Mouse (Mus musculus): ENCODE results near the gene Zfp420. TPM values are rescaled to one million over a fixed set of nuclear protein-coding genes. Genes with fewer than 3 reads are reported as not detected.
A peak's percentile ranks its signal among the peaks of the same experiment; 100 is the strongest.

The Zfp420 gene
- polyA plus RNA-seq, 1 experiment = 1.0 TPM

- no peak overlapping the region for H3K27ac ChIP-seq (ENCODE audit: control insufficient read depth, insufficient read depth, low read depth, low read length)
- no peaks in the 10 kb centered on the region; the same call in 1 of the 2 replicates for H3K36me3 ChIP-seq (ENCODE audit: control insufficient read depth, insufficient read depth, low read length)
- TF ChIP-seq CTCF (IDR thresholded peaks at IDR 0.05; ENCODE audit: control insufficient read depth, insufficient read depth, insufficient replicate concordance, low read depth, low read length) = no peak
- no peak for TF ChIP-seq POLR2A (IDR thresholded peaks at IDR 0.05; ENCODE audit: control insufficient read depth, low read depth, low read length)
- H3K4me1 ChIP-seq (ENCODE audit: control insufficient read depth, insufficient read depth, low read length) = no peaks in the 10 kb centered on the region
- no peak overlapping the region for H3K4me3 ChIP-seq (ENCODE audit: control insufficient read depth, low read depth, low read length)
- no peaks in the 10 kb centered on the region for H3K27me3 ChIP-seq (ENCODE audit: control insufficient read depth, insufficient read depth, low read length)
Observed at GRCm38 (mm10) chr7:29828001-29828400, 31.8 kb upstream of the Zfp420 start.

- H3K4me3 ChIP-seq (ENCODE audit: control insufficient read depth, low read depth, low read length) = no peak overlapping the region
- H3K27me3 ChIP-seq (ENCODE audit: control insufficient read depth, insufficient read depth, low read length) = no peaks in the 10 kb centered on the region
- H3K36me3 ChIP-seq (ENCODE audit: control insufficient read depth, insufficient read depth, low read length) = no peaks in the 10 kb centered on the region; the same call in 1 of the 2 replicates
- no peaks in the 10 kb centered on the region for H3K4me1 ChIP-seq (ENCODE audit: control insufficient read depth, insufficient read depth, low read length)
- no peak overlapping the region for H3K27ac ChIP-seq (ENCODE audit: control insufficient read depth, insufficient read depth, low read depth, low read length)
- TF ChIP-seq CTCF (IDR thresholded peaks at IDR 0.05; ENCODE audit: control insufficient read depth, insufficient read depth, insufficient replicate concordance, low read depth, low read length) (no peak), POLR2A (IDR thresholded peaks at IDR 0.05; ENCODE audit: control insufficient read depth, low read depth, low read length) (no peak)
Observed at GRCm38 (mm10) chr7:29829804-29830203, 30.0 kb upstream of the Zfp420 start.

- TF ChIP-seq POLR2A (IDR thresholded peaks at IDR 0.05; ENCODE audit: control insufficient read depth, low read depth, low read length) = no peak
- no peak for TF ChIP-seq CTCF (IDR thresholded peaks at IDR 0.05; ENCODE audit: control insufficient read depth, insufficient read depth, insufficient replicate concordance, low read depth, low read length)
- no peaks in the 10 kb centered on the region for H3K27me3 ChIP-seq (ENCODE audit: control insufficient read depth, insufficient read depth, low read length)
Observed at GRCm38 (mm10) chr7:29836816-29837215, 23.0 kb upstream of the Zfp420 start.

GRCm38 (mm10) chr7:29839256-29839655 lies 20.5 kb upstream of the Zfp420 start:
- Histone ChIP-seq H3K4me1 (ENCODE audit: control insufficient read depth, insufficient read depth, low read length) (no peaks in the 10 kb centered on the region), H3K27ac (ENCODE audit: control insufficient read depth, insufficient read depth, low read depth, low read length) (no peak overlapping the region), H3K27me3 (ENCODE audit: control insufficient read depth, insufficient read depth, low read length) (no peaks in the 10 kb centered on the region), H3K4me3 (ENCODE audit: control insufficient read depth, low read depth, low read length) (no peak overlapping the region), H3K36me3 (ENCODE audit: control insufficient read depth, insufficient read depth, low read length) (no peaks in the 10 kb centered on the region)
- no peak for TF ChIP-seq POLR2A (IDR thresholded peaks at IDR 0.05; ENCODE audit: control insufficient read depth, low read depth, low read length)
- TF ChIP-seq CTCF (IDR thresholded peaks at IDR 0.05; ENCODE audit: control insufficient read depth, insufficient read depth, insufficient replicate concordance, low read depth, low read length) = no peak

More at GRCm38 (mm10) chr7:29836816-29837215, 23.0 kb upstream of the Zfp420 start:
- H3K36me3 ChIP-seq (ENCODE audit: control insufficient read depth, insufficient read depth, low read length) = no peaks in the 10 kb centered on the region
- peak overlapping the region; percentile 24 for H3K4me3 ChIP-seq (ENCODE audit: control insufficient read depth, low read depth, low read length)
- H3K4me1 ChIP-seq (ENCODE audit: control insufficient read depth, insufficient read depth, low read length) = no peaks in the 10 kb centered on the region
- H3K27ac ChIP-seq (ENCODE audit: control insufficient read depth, insufficient read depth, low read depth, low read length) = no peak overlapping the region

- Histone ChIP-seq H3K27me3 (ENCODE audit: control insufficient read depth, insufficient read depth, low read length) (no peaks in the 10 kb centered on the region), H3K27ac (ENCODE audit: control insufficient read depth, insufficient read depth, low read depth, low read length) (no peak overlapping the region), H3K4me1 (ENCODE audit: control insufficient read depth, insufficient read depth, low read length) (no peaks in the 10 kb centered on the region), H3K4me3 (ENCODE audit: control insufficient read depth, low read depth, low read length) (no peak overlapping the region), H3K36me3 (ENCODE audit: control insufficient read depth, insufficient read depth, low read length) (no peaks in the 10 kb centered on the region)
- no peak for TF ChIP-seq POLR2A (IDR thresholded peaks at IDR 0.05; ENCODE audit: control insufficient read depth, low read depth, low read length)
- TF ChIP-seq CTCF (IDR thresholded peaks at IDR 0.05; ENCODE audit: control insufficient read depth, insufficient read depth, insufficient replicate concordance, low read depth, low read length) = no peak
Observed at GRCm38 (mm10) chr7:29842105-29842504, 17.7 kb upstream of the Zfp420 start.

- no peak for TF ChIP-seq CTCF (IDR thresholded peaks at IDR 0.05; ENCODE audit: control insufficient read depth, insufficient read depth, insufficient replicate concordance, low read depth, low read length)
- no peak for TF ChIP-seq POLR2A (IDR thresholded peaks at IDR 0.05; ENCODE audit: control insufficient read depth, low read depth, low read length)
- no peaks in the 10 kb centered on the region for H3K36me3 ChIP-seq (ENCODE audit: control insufficient read depth, insufficient read depth, low read length)
- H3K4me3 ChIP-seq (ENCODE audit: control insufficient read depth, low read depth, low read length) = no peak overlapping the region
- no peak overlapping the region for H3K27ac ChIP-seq (ENCODE audit: control insufficient read depth, insufficient read depth, low read depth, low read length)
- H3K4me1 ChIP-seq (ENCODE audit: control insufficient read depth, insufficient read depth, low read length) = no peaks in the 10 kb centered on the region
- no peaks in the 10 kb centered on the region for H3K27me3 ChIP-seq (ENCODE audit: control insufficient read depth, insufficient read depth, low read length)
Observed at GRCm38 (mm10) chr7:29844616-29845015, 15.2 kb upstream of the Zfp420 start.

- no peak for TF ChIP-seq POLR2A (IDR thresholded peaks at IDR 0.05; ENCODE audit: control insufficient read depth, low read depth, low read length)
- TF ChIP-seq CTCF (IDR thresholded peaks at IDR 0.05; ENCODE audit: control insufficient read depth, insufficient read depth, insufficient replicate concordance, low read depth, low read length) = no peak
- Histone ChIP-seq H3K27me3 (ENCODE audit: control insufficient read depth, insufficient read depth, low read length) (no peaks in the 10 kb centered on the region), H3K4me3 (ENCODE audit: control insufficient read depth, low read depth, low read length) (no peak overlapping the region), H3K27ac (ENCODE audit: control insufficient read depth, insufficient read depth, low read depth, low read length) (no peak overlapping the region), H3K36me3 (ENCODE audit: control insufficient read depth, insufficient read depth, low read length) (no peaks in the 10 kb centered on the region), H3K4me1 (ENCODE audit: control insufficient read depth, insufficient read depth, low read length) (peaks cover 8% of the 10 kb centered on the region)
Observed at GRCm38 (mm10) chr7:29852831-29853218, 7.0 kb upstream of the Zfp420 start.

Measured in testis, adult 2 months (tissue).